Mouse (Mus musculus) liver, embryonic 14.5 days (tissue): ENCODE measurements around the gene Calm3. TPM values are rescaled to one million over a fixed set of nuclear protein-coding genes. Genes with fewer than 3 reads are reported as not detected.

ENCODE experiments used
- ATAC-seq: fragments of 200-750 bp; cut with Nextera tagmentation; 2 replicates; pipeline ENCODE4 v1.8.0; 2017; ENCODE audit warnings: moderate number of reproducible peaks, mild to moderate bottlenecking, moderate library complexity; ENCODE audit not compliant: insufficient read depth
- DNase-seq, 3 experiments: peaks; one replicate each; pipeline ENCODE4 v3.0.0-alpha.2; 2012 to 2013; ENCODE audit warnings: low read depth in 3 of 3, low spot score in 3 of 3
- H3K27ac ChIP-seq: fragments of 300-500 bp; sonication (generic); 2 replicates; pipeline ENCODE4 v1.5.1; 2014; ENCODE audit warnings: moderate library complexity, mild to moderate bottlenecking, control low read depth, inconsistent platforms
- H3K27me3 ChIP-seq: fragments of 300-500 bp; sonication (generic); 2 replicates; pipeline ENCODE4 v1.6.1; 2014; ENCODE audit warnings: mild to moderate bottlenecking, low read length, moderate library complexity; ENCODE audit not compliant: control insufficient read depth, insufficient read depth
- H3K36me3 ChIP-seq: fragments of 300-500 bp; sonication (generic); replicated peaks from 2 replicates; pipeline ENCODE4 v1.6.1; 2014; ENCODE audit warnings: low read depth; ENCODE audit not compliant: control insufficient read depth, insufficient read depth
- H3K4me1 ChIP-seq, 2 experiments: fragments of 200-500 bp in 1 of 2; fragments of 300-500 bp in 1 of 2; sonication (generic) in 1 of 2; replicated peaks; 2 replicates each; pipeline ENCODE4 v1.6.1; 2012 to 2014; ENCODE audit warnings: antibody characterized with exemption in 1 of 2, inconsistent platforms in 1 of 2, low read length in 1 of 2; ENCODE audit not compliant: control insufficient read depth in 2 of 2, insufficient read depth in 2 of 2
- H3K4me2 ChIP-seq: fragments of 300-500 bp; sonication (generic); 2 replicates; pipeline ENCODE4 v1.6.1; 2014; ENCODE audit warnings: low read depth, mild to moderate bottlenecking, control low read depth, moderate library complexity
- H3K4me3 ChIP-seq, 2 experiments: fragments of 200-500 bp in 1 of 2; fragments of 300-500 bp in 1 of 2; sonication (generic) in 1 of 2; 2 replicates each; pipeline ENCODE4 v1.5.1; 2012 to 2014; ENCODE audit warnings: low read depth in 2 of 2, low read length in 2 of 2, mild to moderate bottlenecking in 2 of 2, control low read depth in 1 of 2, inconsistent platforms in 1 of 2, moderate library complexity in 1 of 2; ENCODE audit not compliant: insufficient read depth in 1 of 2
- H3K9ac ChIP-seq: fragments of 300-500 bp; sonication (generic); replicated peaks from 2 replicates; pipeline ENCODE4 v1.6.1; 2014; ENCODE audit warnings: mild to moderate bottlenecking, control low read depth, moderate library complexity
- H3K9me3 ChIP-seq: fragments of 300-500 bp; sonication (generic); 2 replicates; pipeline ENCODE4 v1.6.1; 2016; ENCODE audit warnings: low read length, mixed read lengths; ENCODE audit not compliant: control insufficient read depth
- CTCF ChIP-seq: IDR thresholded peaks from 2 replicates; pipeline ENCODE4 v1.5.1; 2016; ENCODE audit warnings: antibody characterized with exemption, low read depth, control low read depth
- EP300 ChIP-seq: IDR thresholded peaks from 2 replicates; pipeline ENCODE4 v1.6.1; 2016; ENCODE audit warnings: antibody characterized with exemption, low read depth
- WGBS: fragments of 180-500 bp; shearing (Covaris S2); extraction: QIAGEN DNeasy Blood & Tissue Kit; methylation state at CpG from one replicate; pipeline ENCODE4 v1.1.7; 2014; ENCODE audit not compliant: insufficient replicate concordance; 5-methylcytosine and 5-hydroxymethylcytosine counted together
- polyA plus RNA-seq, 2 experiments: library from polyadenylated mRNA; depleted of rRNA in 1 of 2; stranded (reverse) in 1 of 2; unstranded in 1 of 2; fragments of >200 nt; fragmentation: Nextera tagmentation in 1 of 2; extraction: Ambion mirVana in 1 of 2; gene quantifications; 2 replicates each; pipeline versions ENCODE4 v1.2.1 to v1.2.3; 2012 to 2014

Calm3 gene
- polyA plus RNA-seq, 2 experiments = 90.3 to 122 TPM

DNA sequence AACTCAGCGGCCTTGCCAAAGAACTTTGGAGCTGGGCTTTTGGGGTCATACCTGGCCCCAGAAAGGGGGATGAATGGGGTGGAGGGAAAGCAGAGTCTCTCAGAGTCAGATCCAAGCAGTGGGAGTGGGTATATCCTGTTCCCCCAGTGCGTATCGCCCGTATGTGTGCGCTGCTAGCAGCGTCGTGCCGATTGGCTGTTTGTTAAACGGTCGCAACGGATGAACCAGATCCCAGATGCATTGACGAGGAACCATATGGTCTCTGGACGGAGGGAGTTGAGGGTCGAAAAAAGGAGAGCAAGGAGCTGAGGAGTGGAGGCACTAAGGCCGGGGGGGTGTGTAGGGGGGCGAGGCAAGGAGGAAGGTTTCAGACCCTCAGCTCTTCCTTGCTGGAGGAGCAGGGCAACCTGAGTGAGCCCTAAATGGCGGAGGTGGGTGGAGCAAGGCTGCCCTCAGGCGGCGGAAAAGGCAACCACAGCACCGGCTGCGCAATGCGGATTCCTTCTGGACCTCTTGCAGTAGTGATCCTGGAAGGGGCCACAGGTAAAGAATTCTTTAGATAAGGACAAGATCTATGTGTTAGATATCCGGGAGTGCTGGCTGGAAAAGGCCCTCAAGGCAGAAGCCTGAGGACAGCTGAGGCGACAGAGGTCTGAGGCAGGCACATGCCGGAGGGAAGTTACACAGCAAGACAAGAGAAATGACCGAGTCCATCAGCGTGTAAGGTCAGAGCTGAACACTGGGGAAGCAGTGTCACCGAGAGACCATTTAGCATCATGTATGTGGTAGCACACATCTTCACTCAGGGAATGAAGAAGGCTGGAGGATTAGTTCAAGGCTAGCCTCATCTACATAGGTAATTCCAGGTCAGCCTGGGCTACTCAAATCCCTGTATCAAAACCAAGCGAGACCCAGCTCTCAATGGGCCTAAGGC lies 26.3 kb upstream of the Calm3 start:
- 9% methylated on average over 29 of the region's 29 CpGs for WGBS
- DNase-seq (no peak), ATAC-seq (peak; percentile 44; the same call in 1 of the 2 replicates)
- no peak overlapping the region for H3K9ac ChIP-seq
- H3K27me3 ChIP-seq = peaks cover 47% of the 10 kb centered on the region
- 0 out of 4 replicates have a peak, but pooled peaks cover 0 to 2% of the 10 kb centered on the region in 2 experiments for H3K4me1 ChIP-seq
- TF ChIP-seq EP300 (no peak), CTCF (peak; percentile 93)
- H3K4me2 ChIP-seq = peak overlapping the region; percentile 57
- no peaks in the 10 kb centered on the region for H3K36me3 ChIP-seq
- H3K4me3 ChIP-seq = peak overlapping the region; percentile 15 to 29; a peak in 1 of 4 replicates
- H3K9me3 ChIP-seq = no peaks in the 10 kb centered on the region
- H3K27ac ChIP-seq = no peak overlapping the region

DNA sequence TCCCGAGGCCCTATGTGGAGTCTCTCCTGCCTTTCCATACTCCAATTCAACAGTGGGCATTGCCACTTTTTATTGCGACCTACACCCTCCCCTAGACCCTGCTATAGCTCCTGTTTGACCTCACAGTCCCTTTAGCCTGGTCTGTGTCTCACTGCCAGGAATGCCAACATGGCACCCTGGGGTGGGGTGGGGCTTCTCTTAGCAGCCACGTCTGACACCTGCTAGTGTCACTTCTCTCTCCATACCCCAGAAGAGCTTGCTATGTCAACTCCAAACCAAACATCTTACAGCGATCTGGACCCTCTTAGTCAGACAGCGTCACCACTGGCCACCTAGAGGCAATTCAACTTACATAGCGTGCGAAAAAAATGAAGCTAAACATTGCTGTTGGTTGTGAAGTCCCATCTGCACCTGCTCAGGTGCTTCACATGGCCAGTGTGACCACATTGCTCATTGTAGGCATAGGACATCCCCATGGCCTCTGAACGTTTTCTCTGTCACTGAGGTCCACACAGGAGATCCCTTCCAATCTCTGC lies 25.1 kb upstream of the Calm3 start:
- DNase-seq (no peak), ATAC-seq (no peak)
- peaks cover 59% of the 10 kb centered on the region for H3K27me3 ChIP-seq
- 40% methylated on average over 8 of the region's 8 CpGs for WGBS
- H3K36me3 ChIP-seq = no peaks in the 10 kb centered on the region
- no peak overlapping the region for H3K4me2 ChIP-seq
- no peak overlapping the region for H3K9ac ChIP-seq
- H3K27ac ChIP-seq = no peak overlapping the region
- no peak overlapping the region for H3K4me3 ChIP-seq
- no peaks in the 10 kb centered on the region for H3K9me3 ChIP-seq
- H3K4me1 ChIP-seq = 0 out of 4 replicates have a peak, but pooled peaks cover 0 to 2% of the 10 kb centered on the region in 2 experiments
- TF ChIP-seq CTCF (no peak), EP300 (no peak)

DNA sequence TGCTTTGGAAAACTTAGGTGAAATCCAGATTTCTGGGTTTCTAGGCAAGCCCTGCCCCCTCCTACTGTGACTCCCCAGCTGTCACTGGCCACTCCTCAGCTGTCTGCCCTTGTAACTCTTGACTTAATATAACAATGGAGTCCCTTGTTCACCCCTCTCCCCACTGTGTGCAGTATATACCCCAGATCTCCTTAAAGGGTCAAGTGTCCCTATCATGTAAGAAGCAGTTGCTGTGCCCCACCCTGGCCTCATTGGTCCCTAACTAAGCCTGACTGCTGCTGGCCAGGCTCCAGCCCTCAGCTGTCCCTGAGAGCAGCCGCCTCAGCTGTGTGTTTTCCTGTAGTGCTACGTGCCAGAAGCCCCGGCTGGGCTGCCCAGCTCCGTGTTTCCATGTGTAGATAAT lies 24.0 kb upstream of the Calm3 start:
- no peak overlapping the region for H3K9ac ChIP-seq
- no peak overlapping the region for H3K27ac ChIP-seq
- peaks cover 65% of the 10 kb centered on the region for H3K27me3 ChIP-seq
- H3K9me3 ChIP-seq = no peaks in the 10 kb centered on the region
- ATAC-seq (no peak), DNase-seq (no peak)
- no peak overlapping the region for H3K4me3 ChIP-seq
- no peak overlapping the region for H3K4me2 ChIP-seq
- H3K36me3 ChIP-seq = no peaks in the 10 kb centered on the region
- 9% methylated on average over 4 of the region's 4 CpGs for WGBS
- TF ChIP-seq EP300 (no peak), CTCF (no peak)
- H3K4me1 ChIP-seq = 0 out of 4 replicates have a peak, but pooled peaks cover 0 to 2% of the 10 kb centered on the region in 2 experiments

DNA sequence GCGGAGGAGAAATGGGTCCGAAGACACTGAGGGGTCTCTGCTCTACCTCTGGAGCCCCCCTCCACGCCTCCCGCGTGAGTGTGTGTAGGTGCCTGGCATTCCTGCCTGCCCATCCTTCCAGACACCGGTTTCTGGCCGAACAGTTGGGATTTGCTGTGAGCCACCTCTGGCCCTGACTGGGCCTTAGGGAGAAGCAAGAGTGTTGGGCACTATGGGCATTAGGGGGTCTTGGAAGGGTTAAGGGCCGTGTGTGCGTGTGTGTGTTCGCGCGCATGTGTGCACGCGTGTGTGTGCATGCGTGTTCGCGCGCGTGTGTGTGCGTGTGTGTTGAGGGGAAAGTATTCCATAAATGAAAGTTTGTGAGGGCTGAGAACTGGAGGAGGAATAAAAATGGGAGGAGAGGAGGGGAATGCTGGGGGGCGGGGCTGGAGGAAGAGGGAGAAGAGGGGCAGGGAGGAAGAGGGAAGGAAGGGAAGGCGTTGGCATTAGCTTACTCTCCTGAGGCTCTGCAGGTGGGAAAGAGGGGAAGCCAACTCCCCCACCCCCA lies 23.5 kb upstream of the Calm3 start:
- Histone ChIP-seq H3K4me2 (no peak overlapping the region), H3K27ac (no peak overlapping the region), H3K9ac (no peak overlapping the region), H3K27me3 (peaks cover 65% of the 10 kb centered on the region), H3K36me3 (no peaks in the 10 kb centered on the region), H3K9me3 (no peaks in the 10 kb centered on the region), H3K4me1 (0 out of 4 replicates have a peak, but pooled peaks cover 0 to 2% of the 10 kb centered on the region in 2 experiments), H3K4me3 (no peak overlapping the region)
- WGBS = 21% methylated on average over 22 of the region's 22 CpGs
- TF ChIP-seq EP300 (no peak), CTCF (no peak)
- no peak for DNase-seq
- no peak for ATAC-seq
